Mouse (Mus musculus) lung, adult 18-20 months (tissue): ENCODE results near the gene Angptl2.

Experiments
- DNase-seq, 2 experiments: peaks; one replicate each; pipeline ENCODE4 v3.0.0; 2022; ENCODE audit warnings: mixed read lengths in 2 of 2

The Angptl2 gene

DNA sequence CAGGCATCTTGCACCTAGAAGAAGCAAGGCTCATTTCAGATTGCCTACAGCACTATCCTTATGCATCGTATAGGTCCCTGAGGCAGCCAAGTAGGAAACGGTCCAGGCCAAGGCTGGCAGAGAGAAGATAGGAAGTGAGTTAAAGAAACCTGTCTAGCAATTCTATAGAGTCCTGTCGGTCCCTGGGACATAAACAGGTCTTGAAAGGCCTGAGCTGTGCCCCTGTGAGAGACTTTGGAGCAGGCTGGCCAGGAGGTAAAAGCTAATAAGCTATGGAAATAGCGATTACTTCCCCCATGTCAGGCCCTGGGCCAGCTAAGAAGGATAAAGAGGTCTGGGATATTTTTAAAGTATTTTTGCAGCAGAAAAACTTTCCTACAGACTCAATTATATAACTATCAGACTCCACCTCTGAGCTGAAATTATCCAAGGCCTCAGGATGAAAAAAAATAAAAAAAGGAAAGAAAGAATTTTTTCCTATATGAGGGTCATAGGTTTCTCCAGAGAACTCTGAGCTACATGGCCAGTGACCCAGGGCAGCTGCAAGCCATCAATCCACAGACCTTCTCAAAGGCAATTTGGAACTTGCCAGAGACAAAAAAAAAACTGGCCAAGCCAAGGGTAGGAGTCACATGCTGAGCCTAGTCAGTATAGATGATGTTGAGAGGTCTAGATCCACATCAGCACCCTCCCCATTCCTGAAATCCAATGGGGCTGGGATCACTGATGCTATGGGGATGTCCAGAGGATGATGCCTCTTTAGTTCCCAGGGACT, 57.0 kb downstream of the Angptl2 start:
- no peak for DNase-seq

GRCm38 (mm10) chr2:33274719-33275490, 59.0 kb downstream of the Angptl2 start:
- no peak for DNase-seq

- DNase-seq, result no peak
Measured at GRCm38 (mm10) chr2:33279758-33280157, 63.9 kb downstream of the Angptl2 start.

DNA sequence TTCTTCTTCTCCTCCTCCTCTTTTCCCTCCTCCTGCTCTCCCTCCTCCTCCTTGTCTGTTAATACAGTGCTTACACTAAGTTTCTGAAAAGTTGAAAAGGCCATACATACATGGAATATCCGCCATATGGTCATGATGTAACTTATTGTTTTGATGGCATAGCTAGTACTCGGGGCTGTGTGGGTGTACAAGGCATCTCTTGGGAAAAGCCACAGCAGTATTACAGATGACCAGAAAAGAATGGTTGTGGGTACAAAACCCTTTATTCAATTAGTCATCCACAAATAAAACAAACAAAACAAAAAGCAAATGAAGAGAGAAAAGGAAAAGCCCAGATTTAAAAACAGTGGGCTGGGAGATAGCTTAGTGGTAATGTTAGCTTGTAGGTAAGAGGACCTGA, 64.7 kb downstream of the Angptl2 start:
- DNase-seq, result no peak

DNA sequence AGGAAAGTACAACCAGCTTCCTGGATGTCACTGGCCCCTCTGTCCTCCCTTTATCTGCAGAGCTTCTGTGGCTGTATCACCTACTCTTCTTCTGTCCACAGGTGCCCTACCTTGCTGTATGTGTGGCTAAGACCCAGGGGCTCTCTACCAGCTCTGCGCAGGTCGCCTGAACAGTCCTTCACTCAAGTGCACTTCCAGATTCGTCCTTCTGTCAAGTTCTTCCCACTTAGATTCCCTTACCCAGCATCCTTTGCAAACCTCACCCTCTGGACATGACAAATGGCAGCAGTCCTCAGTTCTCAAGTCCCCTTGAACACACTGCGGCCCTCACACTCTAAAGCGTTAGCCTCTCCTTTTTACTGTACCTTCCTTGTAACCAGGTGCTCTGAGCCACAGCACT, 65.9 kb downstream of the Angptl2 start:
- peak in 1 of 2 experiments; percentile 54 for DNase-seq

DNA sequence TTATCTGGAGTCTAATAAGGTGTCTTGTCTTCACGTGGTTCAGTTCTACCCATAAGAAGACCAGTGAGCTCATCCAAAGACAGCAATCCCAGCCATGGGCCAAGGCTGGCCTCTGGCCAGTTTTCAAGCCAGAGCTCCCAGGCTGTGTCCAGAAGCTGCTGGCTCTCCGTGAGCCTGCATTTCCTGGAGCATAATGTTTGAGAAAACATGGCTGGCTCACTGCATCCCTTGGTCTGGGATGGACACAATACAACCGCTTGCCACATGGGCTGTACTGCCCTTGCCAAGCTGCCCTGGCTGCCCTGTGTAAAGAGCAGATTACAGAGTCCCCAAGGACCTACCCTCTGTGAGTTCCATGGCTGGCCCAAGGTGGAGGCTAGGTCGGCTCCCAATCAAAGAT, 67.0 kb downstream of the Angptl2 start:
- DNase-seq, result peak; percentile 40 to 54

- peak; percentile 35 to 47 for DNase-seq
Measured at GRCm38 (mm10) chr2:33283674-33284073, 67.8 kb downstream of the Angptl2 start.

DNA sequence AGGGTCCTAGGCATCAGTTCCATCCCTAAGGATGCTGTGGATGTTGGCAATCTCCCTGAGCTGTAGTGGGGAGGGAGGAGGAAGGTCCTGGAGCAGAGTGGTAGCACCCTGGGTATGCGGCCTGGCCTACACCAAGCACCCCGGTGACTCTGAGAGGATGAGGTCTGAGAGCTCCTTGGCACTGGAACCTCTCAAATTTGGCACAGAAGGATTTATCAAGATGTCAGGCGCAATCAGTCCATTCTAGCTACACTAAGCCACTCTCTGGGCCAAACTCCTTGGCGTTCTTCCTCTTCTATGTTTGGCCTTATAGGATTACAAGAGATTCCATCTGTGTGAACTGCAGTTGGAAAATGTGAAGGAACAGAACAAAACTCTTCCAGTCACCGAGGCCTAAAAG, 73.0 kb downstream of the Angptl2 start:
- no peak for DNase-seq

- no peak for DNase-seq
Measured at GRCm38 (mm10) chr2:33290491-33290890, 74.6 kb downstream of the Angptl2 start.

GRCm38 (mm10) chr2:33292057-33292456, 76.2 kb downstream of the Angptl2 start:
- no peak for DNase-seq

DNA sequence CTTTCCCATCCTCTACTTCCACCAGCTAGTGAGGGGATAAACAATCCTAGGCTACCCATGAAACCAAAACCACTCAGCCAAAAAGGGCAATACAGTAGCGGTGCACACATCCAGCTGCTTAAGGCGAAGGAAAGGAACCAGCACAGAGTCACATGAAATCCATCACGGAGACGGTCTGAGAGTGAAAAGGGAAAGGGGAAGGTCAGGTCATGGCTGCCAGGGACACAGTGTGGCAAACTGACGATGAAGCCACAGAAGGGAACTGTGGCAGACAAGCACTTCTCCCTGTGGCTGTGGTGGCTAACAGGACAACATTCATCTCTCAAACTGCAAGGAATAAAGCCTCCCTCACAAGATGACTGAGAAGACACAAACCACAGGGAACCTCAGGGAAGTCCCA, 79.2 kb downstream of the Angptl2 start:
- DNase-seq, result no peak
